Mouse (Mus musculus) lung, embryonic 14.5 days (tissue): Measurements from ENCODE around the gene Syt8. TPM values are rescaled to one million over a fixed set of nuclear protein-coding genes. Genes with fewer than 3 reads are reported as not detected.
A peak's percentile ranks its signal among the peaks of the same experiment; 100 is the strongest.

Experiments
- ATAC-seq: fragments of 200-750 bp; cut with Nextera tagmentation; 2 replicates; pipeline ENCODE4 v1.8.0; 2017; ENCODE audit warnings: mild to moderate bottlenecking, moderate TSS enrichment, moderate library complexity; ENCODE audit not compliant: insufficient read depth
- DNase-seq: peaks from one replicate; pipeline ENCODE4 v3.0.0-alpha.2; 2015
- H3K27ac ChIP-seq: fragments of 300-500 bp; sonication (generic); 2 replicates; pipeline ENCODE4 v1.5.1; 2014; ENCODE audit warnings: low read depth, mild to moderate bottlenecking, moderate library complexity
- H3K27me3 ChIP-seq: fragments of 300-500 bp; sonication (generic); 2 replicates; pipeline ENCODE4 v1.6.1; 2014; ENCODE audit warnings: low read length, control low read depth; ENCODE audit not compliant: insufficient read depth
- H3K36me3 ChIP-seq: fragments of 300-500 bp; sonication (generic); 2 replicates; pipeline ENCODE4 v1.6.1; 2014; ENCODE audit warnings: control low read depth; ENCODE audit not compliant: insufficient read depth
- H3K4me1 ChIP-seq: fragments of 300-500 bp; sonication (generic); 2 replicates; pipeline ENCODE4 v1.6.1; 2014; ENCODE audit warnings: antibody characterized with exemption, control low read depth; ENCODE audit not compliant: insufficient read depth
- H3K4me2 ChIP-seq: fragments of 300-500 bp; sonication (generic); 2 replicates; pipeline ENCODE4 v1.6.1; 2014; ENCODE audit warnings: mild to moderate bottlenecking
- H3K4me3 ChIP-seq: fragments of 300-500 bp; sonication (generic); 2 replicates; pipeline ENCODE4 v1.5.1; 2014; ENCODE audit warnings: low read depth, low read length
- H3K9ac ChIP-seq: fragments of 300-500 bp; sonication (generic); 2 replicates; pipeline ENCODE4 v1.6.1; 2014
- H3K9me3 ChIP-seq: fragments of 300-500 bp; sonication (generic); 2 replicates; pipeline ENCODE4 v1.6.1; 2016; ENCODE audit warnings: low read depth, low read length, control low read depth
- CTCF ChIP-seq: IDR thresholded peaks from 2 replicates; pipeline ENCODE4 v1.5.1; 2016; ENCODE audit warnings: antibody characterized with exemption, low read depth
- WGBS: fragments of 180-500 bp; shearing (Covaris S2); extraction: QIAGEN DNeasy Blood & Tissue Kit; methylation state at CpG from one replicate; pipeline ENCODE4 v1.1.7; 2014; 5-methylcytosine and 5-hydroxymethylcytosine counted together
- polyA plus RNA-seq: library from polyadenylated mRNA; unstranded; fragments of >200 nt; fragmentation: Nextera tagmentation; extraction: Ambion mirVana; gene quantifications from 2 replicates; pipeline ENCODE4 v1.2.1, GENCODE M21; 2014

The Syt8 gene
- polyA plus RNA-seq, 1 experiment from 2014 or later: not detected

DNA sequence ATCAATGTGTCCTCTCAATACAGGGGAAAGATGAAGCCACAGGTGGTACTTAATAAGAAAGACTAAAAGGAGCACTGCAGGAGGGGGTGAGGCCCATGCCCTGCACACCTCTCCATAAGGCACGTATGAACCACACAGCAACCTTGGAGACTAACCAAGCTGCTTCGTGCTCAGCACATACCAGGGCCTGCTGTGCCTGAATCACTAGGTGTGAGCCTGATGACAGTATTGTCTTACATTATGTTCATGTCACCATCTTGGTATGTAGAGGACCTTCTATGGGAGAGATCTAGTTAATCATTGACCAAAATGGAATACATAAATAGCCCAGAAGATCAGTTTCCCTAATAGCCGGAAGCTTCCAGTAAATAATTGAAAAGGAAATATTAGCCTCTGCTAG lies 25.0 kb upstream of the Syt8 start:
- TF ChIP-seq CTCF: no peak
- Histone ChIP-seq H3K36me3 (no peaks in the 10 kb centered on the region), H3K27ac (no peak overlapping the region), H3K4me2 (no peak overlapping the region), H3K4me3 (no peak overlapping the region), H3K4me1 (no peaks in the 10 kb centered on the region), H3K27me3 (no peaks in the 10 kb centered on the region), H3K9ac (no peak overlapping the region), H3K9me3 (no peaks in the 10 kb centered on the region)
- ATAC-seq (no peak), DNase-seq (no peak)
- 64% methylated on average over 3 of the region's 3 CpGs for WGBS

DNA sequence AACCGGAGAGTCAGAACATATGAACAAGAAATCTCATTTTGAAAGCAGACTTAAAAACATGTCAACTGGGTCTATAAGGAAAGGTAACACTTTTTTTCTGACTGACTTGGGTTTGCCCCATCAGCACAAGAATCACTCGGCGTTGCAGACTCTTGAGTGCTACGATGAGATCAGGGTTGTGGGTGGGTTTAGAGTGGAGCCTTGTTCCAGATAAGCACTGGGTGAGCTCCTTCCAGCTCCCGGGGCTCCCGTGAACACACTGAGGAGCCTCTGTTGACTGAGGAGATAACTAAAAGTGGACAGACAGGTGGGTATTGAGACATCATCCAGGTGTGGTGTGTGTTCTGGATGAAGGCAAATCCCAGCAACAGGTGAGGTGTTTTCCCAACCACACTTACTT lies 21.4 kb upstream of the Syt8 start:
- H3K27me3 ChIP-seq: no peaks in the 10 kb centered on the region
- H3K9me3 ChIP-seq: no peaks in the 10 kb centered on the region
- WGBS: 75% methylated on average over 6 of the region's 6 CpGs
- H3K36me3 ChIP-seq: no peaks in the 10 kb centered on the region
- H3K27ac ChIP-seq: no peak overlapping the region
- H3K9ac ChIP-seq: no peak overlapping the region
- H3K4me3 ChIP-seq: no peak overlapping the region
- no peaks in the 10 kb centered on the region for H3K4me1 ChIP-seq
- ATAC-seq (no peak), DNase-seq (no peak)
- H3K4me2 ChIP-seq: no peak overlapping the region
- TF ChIP-seq CTCF: no peak

GRCm38 (mm10) chr7:142415314-142415713 lies 19.3 kb upstream of the Syt8 start:
- no peak for ATAC-seq
- H3K27ac ChIP-seq: no peak overlapping the region

GRCm38 (mm10) chr7:142416225-142416624 lies 18.4 kb upstream of the Syt8 start:
- WGBS: 44% methylated on average over 3 of the region's 3 CpGs

More at GRCm38 (mm10) chr7:142415314-142415713, 19.3 kb upstream of the Syt8 start:
- Histone ChIP-seq H3K27me3 (no peaks in the 10 kb centered on the region), H3K9me3 (no peaks in the 10 kb centered on the region), H3K4me1 (no peaks in the 10 kb centered on the region), H3K4me3 (no peak overlapping the region), H3K4me2 (no peak overlapping the region), H3K9ac (no peak overlapping the region), H3K36me3 (no peaks in the 10 kb centered on the region)
- no peak for TF ChIP-seq CTCF
- 47% methylated on average over 4 of the region's 4 CpGs for WGBS
- DNase-seq: peak; percentile 12

GRCm38 (mm10) chr7:142418027-142418426 lies 16.6 kb upstream of the Syt8 start:
- H3K27me3 ChIP-seq: no peaks in the 10 kb centered on the region
- H3K4me2 ChIP-seq: no peak overlapping the region
- H3K9ac ChIP-seq: no peak overlapping the region
- H3K4me3 ChIP-seq: no peak overlapping the region
- ATAC-seq (no peak), DNase-seq (no peak)
- no peaks in the 10 kb centered on the region for H3K9me3 ChIP-seq
- H3K4me1 ChIP-seq: no peaks in the 10 kb centered on the region
- H3K27ac ChIP-seq: no peak overlapping the region
- no peak for TF ChIP-seq CTCF
- WGBS: 83% methylated on average over 2 of the region's 2 CpGs
- H3K36me3 ChIP-seq: no peaks in the 10 kb centered on the region

More at GRCm38 (mm10) chr7:142416225-142416624, 18.4 kb upstream of the Syt8 start:
- Histone ChIP-seq H3K27ac (no peak overlapping the region), H3K9me3 (no peaks in the 10 kb centered on the region), H3K27me3 (no peaks in the 10 kb centered on the region), H3K4me2 (no peak overlapping the region), H3K4me3 (no peak overlapping the region), H3K9ac (no peak overlapping the region), H3K36me3 (no peaks in the 10 kb centered on the region), H3K4me1 (no peaks in the 10 kb centered on the region)
- no peak for ATAC-seq
- no peak for DNase-seq
- no peak for TF ChIP-seq CTCF

DNA sequence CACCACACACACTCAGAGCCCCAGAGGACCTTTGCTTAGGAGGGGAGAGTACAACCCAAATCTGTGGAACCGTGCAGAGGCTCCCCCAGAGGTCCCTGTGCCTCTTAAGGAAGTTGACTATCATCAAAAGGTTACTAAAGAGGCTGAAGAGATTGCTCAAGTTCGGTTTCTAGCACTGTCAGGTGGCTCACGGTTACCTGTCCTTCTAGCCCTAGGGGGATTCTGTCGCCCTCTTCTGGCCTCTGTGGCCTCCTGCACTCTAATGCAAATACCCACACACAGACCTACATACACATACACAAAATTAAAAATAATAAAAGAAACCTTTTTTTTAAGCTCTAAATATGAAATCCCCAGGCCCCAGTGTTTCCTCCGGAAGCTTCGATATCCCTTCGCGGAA lies 16.0 kb upstream of the Syt8 start:
- Histone ChIP-seq H3K27ac (no peak overlapping the region), H3K9me3 (no peaks in the 10 kb centered on the region), H3K9ac (no peak overlapping the region), H3K4me1 (no peaks in the 10 kb centered on the region), H3K4me3 (no peak overlapping the region), H3K36me3 (no peaks in the 10 kb centered on the region), H3K4me2 (no peak overlapping the region), H3K27me3 (no peaks in the 10 kb centered on the region)
- no peak for TF ChIP-seq CTCF
- DNase-seq (no peak), ATAC-seq (no peak)
- 88% methylated on average over 8 of the region's 8 CpGs for WGBS

GRCm38 (mm10) chr7:142419887-142420286 lies 14.8 kb upstream of the Syt8 start:
- ATAC-seq: no peak
- Histone ChIP-seq H3K36me3 (no peaks in the 10 kb centered on the region), H3K27ac (no peak overlapping the region), H3K4me3 (no peak overlapping the region), H3K9ac (no peak overlapping the region), H3K9me3 (no peaks in the 10 kb centered on the region), H3K4me1 (no peaks in the 10 kb centered on the region), H3K27me3 (no peaks in the 10 kb centered on the region), H3K4me2 (no peak overlapping the region)
- TF ChIP-seq CTCF: no peak
- WGBS: 63% methylated on average over 5 of the region's 5 CpGs
- no peak for DNase-seq

DNA sequence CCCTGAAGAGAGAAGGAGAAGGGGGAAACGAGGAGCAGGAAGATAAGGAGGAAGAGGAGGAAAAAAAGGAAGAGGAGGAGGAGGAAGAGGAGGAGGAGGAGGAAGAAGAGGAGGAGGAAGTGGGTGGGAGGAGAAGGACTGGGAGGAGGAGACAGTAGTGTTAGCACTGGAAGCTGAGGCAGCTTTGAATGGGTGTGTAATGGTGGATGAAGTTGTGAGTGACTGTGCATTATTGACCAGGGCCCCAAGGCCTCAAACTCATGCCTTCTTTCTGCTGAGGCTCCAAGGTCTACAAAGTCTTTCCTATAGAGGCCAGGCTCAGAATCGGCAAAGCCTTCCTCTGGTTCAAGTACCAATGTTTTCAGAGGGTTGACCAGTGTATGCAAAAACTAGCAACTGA lies 12.8 kb upstream of the Syt8 start:
- H3K4me3 ChIP-seq: no peak overlapping the region
- H3K9me3 ChIP-seq: no peaks in the 10 kb centered on the region
- no peak for DNase-seq
- TF ChIP-seq CTCF: no peak
- no peaks in the 10 kb centered on the region for H3K27me3 ChIP-seq
- 63% methylated on average over 2 of the region's 2 CpGs for WGBS
- H3K4me2 ChIP-seq: no peak overlapping the region
- H3K36me3 ChIP-seq: no peaks in the 10 kb centered on the region
- ATAC-seq: no peak
- no peak overlapping the region for H3K9ac ChIP-seq
- H3K27ac ChIP-seq: no peak overlapping the region
- H3K4me1 ChIP-seq: no peaks in the 10 kb centered on the region
